Mouse (Mus musculus) B cell, adult 2 months (primary cell): ENCODE results near the gene Nle1.
"Not testable (repeated sequence)": the region's sequence is repeated elsewhere in the genome, so short reads cannot be mapped to it uniquely, and the experiment has no call there.

Source experiments
- DNase-seq, 2 experiments: peaks; one replicate each; pipeline ENCODE4 v3.0.0; 2022

Gene Nle1

GRCm38 (mm10) chr11:82907651-82908607 lies at the start of gene Nle1:
Gene Nle1 (minus strand): TSS chr11:82908411.
- DNase-seq, result peak; percentile 97

DNA sequence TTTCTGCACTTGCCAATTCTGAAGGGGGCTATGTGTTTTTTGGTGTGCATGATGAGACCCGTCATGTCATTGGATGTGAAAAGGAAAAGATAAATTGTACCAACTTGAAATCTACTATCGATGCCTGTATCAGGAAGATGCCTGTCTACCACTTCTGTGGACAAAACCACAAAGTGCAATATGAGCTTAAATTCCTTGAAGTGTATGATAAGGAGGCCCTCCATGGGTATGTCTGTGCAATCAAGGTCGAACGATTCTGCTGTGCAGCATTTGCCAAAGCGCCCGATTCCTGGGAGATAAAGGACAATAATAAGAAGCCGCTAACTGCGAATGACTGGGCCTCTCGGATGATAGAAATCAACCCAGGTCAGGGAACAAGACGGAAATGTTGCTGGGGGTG lies 48.7 kb upstream of the Nle1 start:
- DNase-seq, result no peak

DNA sequence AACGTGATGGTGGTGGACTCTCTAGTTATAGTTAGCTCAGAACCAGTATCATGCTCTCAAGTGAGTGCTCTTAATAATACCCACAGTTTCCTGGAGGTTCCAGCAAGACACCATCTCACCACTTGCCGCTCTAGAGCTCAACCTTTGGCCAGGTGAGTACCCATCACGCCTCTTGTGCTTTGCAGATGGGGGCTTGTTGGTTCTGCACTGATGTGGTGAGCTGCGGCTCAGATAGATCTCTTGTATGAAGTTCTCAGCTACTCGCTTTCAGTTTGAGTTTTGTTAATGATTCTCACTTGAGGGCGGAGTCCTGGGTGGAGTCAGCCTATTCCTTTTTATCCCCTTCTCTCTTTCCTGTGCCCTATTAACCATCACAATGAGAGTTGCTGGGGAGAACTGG lies 46.4 kb upstream of the Nle1 start:
- no peak for DNase-seq

- peak; percentile 63 to 68 for DNase-seq
These were observed 44.7 kb upstream of the Nle1 start for GRCm38 (mm10) chr11:82952612-82953542.

DNA sequence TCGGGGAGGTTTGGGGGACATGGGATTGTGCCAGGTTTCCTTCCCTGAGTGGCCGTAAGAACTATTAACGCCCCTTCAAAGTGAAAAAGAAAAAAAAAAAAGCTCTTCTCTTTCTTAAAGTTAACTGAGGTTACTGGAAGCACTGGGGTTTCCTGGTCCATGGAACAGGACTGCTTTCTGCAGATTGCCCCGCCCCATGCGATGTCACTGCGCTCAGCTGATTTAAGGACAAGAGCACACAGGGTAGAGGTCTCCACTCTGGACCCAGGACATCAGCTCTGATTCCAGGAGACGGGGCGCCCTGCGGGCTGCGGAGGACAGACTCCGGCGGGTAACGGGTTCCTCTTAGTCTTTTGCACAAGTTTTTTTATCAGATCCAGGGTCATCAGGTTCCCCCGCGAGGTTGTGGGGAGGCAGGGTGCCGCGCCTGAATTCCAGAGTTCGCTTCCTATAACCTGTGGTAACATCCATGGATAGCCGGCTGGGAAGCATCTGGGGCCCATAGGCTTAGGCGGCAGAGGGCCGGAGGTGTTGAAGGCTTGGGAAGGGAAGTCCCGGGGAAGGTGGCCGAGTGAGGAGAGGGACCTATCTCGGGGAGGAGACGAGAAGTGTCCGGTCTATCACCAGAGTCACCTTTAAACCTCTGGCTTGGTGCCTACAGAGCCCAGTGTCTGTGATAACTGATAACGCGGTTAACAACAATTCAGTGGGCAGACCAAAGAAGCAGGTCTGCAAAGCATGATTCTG lies 43.8 kb upstream of the Nle1 start:
- DNase-seq, result peak; percentile 48 to 52

DNA sequence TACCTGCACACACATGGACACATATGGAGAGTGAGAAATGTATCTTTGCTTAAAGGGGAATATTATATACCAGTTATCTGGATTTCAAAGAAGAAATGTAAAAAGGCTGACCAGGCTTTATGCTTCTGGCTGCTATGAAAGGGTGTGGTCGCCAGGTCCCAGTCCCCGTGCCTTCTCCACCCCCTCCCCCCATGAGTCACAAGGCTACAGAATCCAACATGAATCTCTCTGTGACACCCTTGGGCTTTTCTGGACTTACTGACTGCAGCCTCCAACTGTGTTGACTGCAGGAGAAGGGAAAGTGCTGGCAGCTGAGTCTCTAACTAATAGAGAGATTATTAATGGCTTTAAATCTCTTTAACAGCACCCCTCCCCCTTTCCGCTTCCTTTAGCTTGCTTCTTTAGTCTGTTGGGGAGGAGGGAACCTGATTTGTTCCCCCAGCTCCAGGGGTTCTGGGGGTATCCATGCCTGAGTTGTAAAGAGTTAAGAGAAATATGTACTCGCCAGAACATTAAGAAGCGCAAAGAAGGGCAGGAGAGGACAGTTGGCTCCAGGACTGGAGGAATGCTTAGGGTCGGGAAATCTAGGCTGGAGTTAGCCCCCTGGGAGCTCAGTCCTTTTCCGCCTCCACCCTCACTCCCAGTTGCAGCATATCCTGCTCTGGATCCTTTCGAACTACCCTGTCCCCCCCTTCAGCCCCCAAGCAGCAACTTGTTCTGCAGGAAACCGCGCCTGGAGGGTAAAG lies 42.7 kb upstream of the Nle1 start, which contains the start of gene Slfn5:
Gene Slfn5 (plus strand): TSS at position 614 of the 746 bp plus-strand sequence.
- DNase-seq, result no peak

DNA sequence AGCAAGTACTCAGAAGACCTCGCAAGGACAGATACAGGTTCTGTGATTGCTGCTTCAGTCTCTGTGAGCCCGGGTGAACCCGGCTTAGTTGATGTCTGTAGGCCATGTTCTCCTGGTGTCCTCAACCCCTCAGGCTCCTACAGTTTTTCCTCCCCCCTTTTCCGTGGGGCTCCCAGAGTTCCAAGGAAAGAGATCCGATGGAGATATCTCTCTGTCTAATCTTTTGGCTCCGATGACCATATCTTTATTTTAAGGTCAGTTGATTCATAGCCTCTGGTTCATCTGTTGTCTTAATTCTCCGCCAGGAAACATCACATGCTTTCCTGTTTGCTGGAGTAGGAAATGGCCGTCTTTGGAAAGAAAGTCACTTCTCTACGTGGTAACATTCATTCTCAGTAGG lies 40.8 kb upstream of the Nle1 start:
- DNase-seq, result no peak

- DNase-seq, result no peak
These were observed 39.2 kb upstream of the Nle1 start for GRCm38 (mm10) chr11:82947457-82947856.

- no peak for DNase-seq
These were observed 37.4 kb upstream of the Nle1 start for GRCm38 (mm10) chr11:82945636-82946035.

GRCm38 (mm10) chr11:82943336-82943735 lies 35.1 kb upstream of the Nle1 start:
- no peak for DNase-seq

GRCm38 (mm10) chr11:82933186-82933585 lies 25.0 kb upstream of the Nle1 start:
- DNase-seq, result no peak

GRCm38 (mm10) chr11:82931671-82932450 lies 23.6 kb upstream of the Nle1 start:
- DNase-seq, result not testable (repeated sequence)

GRCm38 (mm10) chr11:82931161-82931560 lies 22.9 kb upstream of the Nle1 start:
- not testable (repeated sequence) for DNase-seq

- not testable (repeated sequence) for DNase-seq
These were observed 22.3 kb upstream of the Nle1 start for GRCm38 (mm10) chr11:82930391-82930955.

DNA sequence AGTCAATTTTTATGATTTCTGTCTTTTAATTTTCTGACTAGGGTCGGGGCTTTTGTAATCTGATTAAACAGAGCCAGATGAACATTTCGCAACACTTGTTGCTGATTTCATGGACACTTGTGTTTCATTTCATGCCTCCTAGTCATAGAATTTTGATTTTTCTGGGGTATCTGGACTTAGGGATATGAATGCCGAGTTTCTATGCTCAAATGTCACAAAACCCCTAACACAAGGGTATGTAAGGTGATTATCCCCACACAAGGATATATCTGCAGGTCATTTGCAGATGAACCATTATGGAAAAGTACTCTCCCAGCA lies 21.4 kb upstream of the Nle1 start:
- no peak for DNase-seq

DNA sequence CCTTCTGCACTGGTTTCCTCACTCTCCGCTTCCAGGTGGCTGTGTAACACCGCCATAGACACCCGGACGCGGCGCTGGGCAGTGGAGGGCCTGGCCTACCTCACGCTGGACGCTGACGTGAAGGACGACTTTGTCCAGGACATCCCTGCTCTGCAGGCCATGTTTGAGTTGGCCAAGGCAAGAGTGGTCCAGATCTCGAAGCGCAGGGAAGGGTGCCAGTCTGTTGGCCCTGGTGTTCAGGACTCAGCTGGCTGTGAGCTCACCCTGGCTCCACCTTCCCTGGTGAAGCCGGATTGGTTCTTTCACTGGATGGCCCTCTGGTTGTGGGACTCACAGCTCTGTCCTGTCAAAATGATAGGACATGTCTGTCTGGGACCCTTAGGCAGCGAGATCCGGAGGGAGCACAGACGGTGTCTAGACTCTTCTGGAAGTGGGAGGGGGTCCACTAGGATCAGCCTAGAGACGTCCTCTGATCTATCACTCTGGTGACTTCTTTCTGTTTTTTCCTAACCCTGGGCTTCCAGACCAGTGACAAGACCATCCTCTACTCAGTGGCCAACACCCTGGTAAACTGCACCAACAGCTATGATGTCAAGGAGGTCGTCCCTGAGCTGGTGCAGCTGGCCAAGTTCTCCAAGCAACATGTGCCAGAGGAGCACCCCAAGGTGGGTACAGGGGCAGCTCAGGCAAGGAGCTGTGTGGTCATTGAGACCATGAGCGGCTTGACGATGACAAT lies 20.9 kb upstream of the Nle1 start:
- peak in 1 of 2 experiments; percentile 15 for DNase-seq

GRCm38 (mm10) chr11:82923910-82924309 lies 15.7 kb upstream of the Nle1 start:
- peak in 1 of 2 experiments; percentile 14 for DNase-seq

GRCm38 (mm10) chr11:82921691-82922090 lies 13.5 kb upstream of the Nle1 start:
- DNase-seq, result no peak

DNA sequence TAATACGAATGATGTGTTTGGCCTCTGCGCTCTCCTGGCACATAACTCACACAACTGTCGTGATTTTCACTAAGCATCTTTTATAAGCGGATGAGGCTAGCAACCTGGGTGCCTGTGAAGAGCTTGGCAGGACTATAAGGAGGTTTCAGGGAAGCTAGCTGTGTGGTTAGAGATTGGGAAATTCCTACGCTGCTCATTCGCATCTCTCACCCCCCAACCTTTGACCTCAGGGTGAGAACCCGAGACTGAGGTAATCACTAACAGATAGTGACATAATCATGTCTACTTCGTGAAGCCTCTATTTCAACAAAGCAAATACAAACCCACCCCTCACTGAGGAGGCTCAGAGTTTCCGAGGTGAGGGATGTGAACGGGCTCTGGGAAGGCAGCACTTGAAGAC lies 12.6 kb upstream of the Nle1 start:
- no peak for DNase-seq
